Mouse (Mus musculus): ENCODE measurements at regions not wholly inside any gene's neighbourhood (a gene's known extent, or its start where the extent isn't known, plus 50 kb on each side); places are given as distances from the start of the nearest gene placed in this dataset.

DNA sequence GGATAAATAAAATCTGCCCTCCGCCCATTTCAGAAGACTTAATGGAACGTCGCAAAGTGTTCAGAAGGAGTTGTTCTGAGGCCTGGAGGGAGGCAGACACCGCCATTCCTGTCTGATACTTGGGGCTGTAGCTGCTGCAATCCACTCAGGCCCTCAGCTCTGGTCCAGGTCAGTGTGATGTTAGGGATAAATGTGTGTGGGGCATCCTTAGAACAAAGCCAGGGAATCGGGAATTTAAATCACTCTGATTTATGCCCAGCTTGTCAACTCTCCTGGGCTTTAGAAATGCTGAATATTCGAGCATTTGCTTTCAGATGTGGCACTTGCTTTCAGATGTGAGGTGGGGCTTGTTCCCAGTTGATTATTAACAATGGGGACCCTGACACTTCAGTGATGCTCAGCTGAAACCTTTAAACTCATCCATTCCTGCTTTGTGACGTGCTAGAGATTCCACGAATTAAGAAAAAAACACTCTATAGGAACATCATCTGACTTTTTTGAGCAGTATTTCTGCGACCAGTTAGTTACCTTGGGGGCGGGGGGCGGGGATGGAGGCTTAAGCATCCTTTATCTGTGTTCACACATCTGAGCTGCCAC lies 122.1 kb upstream of the Npvf start:
- no peak for TF ChIP-seq EP300 (IDR thresholded peaks at IDR 0.05)
- no peak for TF ChIP-seq CTCF (IDR thresholded peaks at IDR 0.05)
- 59% methylated on average over 11 of the region's 11 CpGs for WGBS

DNA sequence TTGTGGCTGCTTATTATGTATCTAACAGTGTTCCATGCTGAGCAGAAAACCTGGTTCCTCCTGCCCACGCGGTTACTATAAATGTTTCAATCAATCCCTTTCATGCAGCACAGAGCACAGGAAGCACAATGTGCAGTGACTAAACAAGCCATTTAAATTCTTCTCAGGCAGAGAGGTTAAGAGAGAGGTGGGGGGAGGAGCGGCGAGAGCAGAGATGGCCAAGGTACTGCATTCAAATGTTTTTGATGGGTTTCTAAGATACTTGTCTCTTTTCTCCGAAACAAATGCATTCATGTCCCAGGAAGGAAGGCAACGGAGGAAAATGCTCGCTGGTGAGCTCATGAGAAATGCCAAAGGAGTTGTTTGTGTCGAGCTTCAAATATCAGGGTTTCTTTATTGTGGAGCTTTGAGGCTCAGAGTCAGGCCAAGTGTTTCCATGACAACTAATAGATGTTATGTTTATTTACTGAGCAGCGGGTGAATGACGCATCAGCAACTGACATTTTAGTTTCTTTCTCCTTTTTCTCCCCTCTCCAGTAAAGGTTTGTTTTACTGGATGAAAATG lies 122.8 kb upstream of the Npvf start:
- H3K27ac ChIP-seq (ENCODE audit: low read length), result no peak overlapping the region
- H3K4me3 ChIP-seq (ENCODE audit: low read depth, low read length), result no peak overlapping the region
- H3K36me3 ChIP-seq (ENCODE audit: insufficient read depth, low read length), result no peaks in the 10 kb centered on the region
- no peak overlapping the region for H3K4me2 ChIP-seq (replicated peaks; ENCODE audit: low read depth, low read length)
- no peaks in the 10 kb centered on the region for H3K9me3 ChIP-seq (ENCODE audit: low read length)
- 4% methylated on average over 10 of the region's 10 CpGs for WGBS
- no peak overlapping the region for H3K9ac ChIP-seq (replicated peaks; ENCODE audit: low read depth)
- ATAC-seq (peak; percentile 86), DNase-seq (ENCODE audit: low spot score) (peak; percentile 85)
- H3K4me1 ChIP-seq (ENCODE audit: insufficient read depth, low read depth, low read length), result no peaks in the 10 kb centered on the region
- no peaks in the 10 kb centered on the region for H3K27me3 ChIP-seq (replicated peaks; ENCODE audit: insufficient read depth, low read length)
- TF ChIP-seq CTCF (IDR thresholded peaks at IDR 0.05) (no peak), EP300 (IDR thresholded peaks at IDR 0.05) (0 out of 2 replicates have a peak, but pooled peaks have one; percentile 36)

More for the DNA sequence above, 122.1 kb upstream of the Npvf start:
- H3K4me1 ChIP-seq (ENCODE audit: insufficient read depth, low read depth, low read length), result no peaks in the 10 kb centered on the region
- ATAC-seq (no peak), DNase-seq (ENCODE audit: low spot score) (no peak)
- no peaks in the 10 kb centered on the region for H3K36me3 ChIP-seq (ENCODE audit: insufficient read depth, low read length)
- H3K4me2 ChIP-seq (replicated peaks; ENCODE audit: low read depth, low read length), result no peak overlapping the region
- no peak overlapping the region for H3K27ac ChIP-seq (ENCODE audit: low read length)
- H3K9me3 ChIP-seq (ENCODE audit: low read length), result no peaks in the 10 kb centered on the region
- no peaks in the 10 kb centered on the region for H3K27me3 ChIP-seq (replicated peaks; ENCODE audit: insufficient read depth, low read length)
- no peak overlapping the region for H3K4me3 ChIP-seq (ENCODE audit: low read depth, low read length)
- no peak overlapping the region for H3K9ac ChIP-seq (replicated peaks; ENCODE audit: low read depth)

DNA sequence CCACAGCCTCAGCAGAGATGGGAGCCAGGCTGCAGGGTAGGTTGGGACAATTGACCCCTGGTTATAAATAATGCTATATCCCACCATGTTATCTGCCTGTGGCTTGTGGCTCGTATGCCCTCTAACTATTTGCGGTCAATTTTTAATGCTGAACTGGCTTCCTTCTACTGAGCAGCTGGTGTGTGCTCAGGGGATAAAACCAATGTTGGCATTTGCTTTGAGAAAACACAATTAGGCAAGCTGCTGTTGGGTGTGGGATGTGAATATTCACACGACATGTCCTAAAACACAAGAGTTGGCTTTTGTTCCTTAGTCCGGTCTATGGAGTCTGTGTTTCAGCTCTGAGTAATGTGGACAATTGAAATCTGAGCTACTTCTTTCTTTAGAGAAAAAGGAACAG lies 123.6 kb upstream of the Npvf start:
- WGBS, result 84% methylated on average over 4 of the region's 4 CpGs
- DNase-seq (ENCODE audit: low spot score) (no peak), ATAC-seq (no peak)
- Histone ChIP-seq H3K4me1 (ENCODE audit: insufficient read depth, low read depth, low read length) (no peaks in the 10 kb centered on the region), H3K27me3 (replicated peaks; ENCODE audit: insufficient read depth, low read length) (no peaks in the 10 kb centered on the region), H3K27ac (ENCODE audit: low read length) (no peak overlapping the region), H3K9ac (replicated peaks; ENCODE audit: low read depth) (no peak overlapping the region), H3K4me3 (ENCODE audit: low read depth, low read length) (no peak overlapping the region), H3K9me3 (ENCODE audit: low read length) (no peaks in the 10 kb centered on the region), H3K36me3 (ENCODE audit: insufficient read depth, low read length) (no peaks in the 10 kb centered on the region), H3K4me2 (replicated peaks; ENCODE audit: low read depth, low read length) (no peak overlapping the region)
- TF ChIP-seq EP300 (IDR thresholded peaks at IDR 0.05) (no peak), CTCF (IDR thresholded peaks at IDR 0.05) (no peak)

DNA sequence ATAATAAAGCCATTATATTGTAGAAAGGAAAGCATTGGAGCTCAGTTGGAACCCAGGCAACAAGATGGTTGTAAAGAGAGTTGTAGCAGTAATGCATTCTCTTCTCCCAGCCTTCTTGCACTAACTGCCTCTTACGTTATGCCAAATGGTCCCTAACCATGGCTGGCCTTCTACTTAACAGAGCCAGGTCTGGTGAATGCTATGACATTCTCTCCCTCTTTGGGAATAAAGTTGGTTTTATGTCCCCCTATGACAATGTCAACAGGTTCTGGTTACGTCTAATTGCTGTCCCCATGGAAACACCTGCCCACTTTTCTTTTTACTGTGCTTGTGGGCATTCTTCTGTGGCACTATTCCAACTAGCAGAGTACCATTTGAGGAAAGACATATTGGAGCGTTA lies 126.4 kb upstream of the Npvf start:
- Histone ChIP-seq H3K9ac (replicated peaks; ENCODE audit: low read depth) (no peak overlapping the region), H3K27me3 (replicated peaks; ENCODE audit: insufficient read depth, low read length) (no peaks in the 10 kb centered on the region), H3K4me3 (ENCODE audit: low read depth, low read length) (no peak overlapping the region), H3K36me3 (ENCODE audit: insufficient read depth, low read length) (no peaks in the 10 kb centered on the region), H3K4me1 (ENCODE audit: insufficient read depth, low read depth, low read length) (no peaks in the 10 kb centered on the region), H3K27ac (ENCODE audit: low read length) (no peak overlapping the region), H3K4me2 (replicated peaks; ENCODE audit: low read depth, low read length) (no peak overlapping the region), H3K9me3 (ENCODE audit: low read length) (no peaks in the 10 kb centered on the region)
- TF ChIP-seq EP300 (IDR thresholded peaks at IDR 0.05) (no peak), CTCF (IDR thresholded peaks at IDR 0.05) (no peak)
- DNase-seq (ENCODE audit: low spot score), result no peak
- 76% methylated on average over 3 of the region's 3 CpGs for WGBS
- ATAC-seq, result no peak

DNA sequence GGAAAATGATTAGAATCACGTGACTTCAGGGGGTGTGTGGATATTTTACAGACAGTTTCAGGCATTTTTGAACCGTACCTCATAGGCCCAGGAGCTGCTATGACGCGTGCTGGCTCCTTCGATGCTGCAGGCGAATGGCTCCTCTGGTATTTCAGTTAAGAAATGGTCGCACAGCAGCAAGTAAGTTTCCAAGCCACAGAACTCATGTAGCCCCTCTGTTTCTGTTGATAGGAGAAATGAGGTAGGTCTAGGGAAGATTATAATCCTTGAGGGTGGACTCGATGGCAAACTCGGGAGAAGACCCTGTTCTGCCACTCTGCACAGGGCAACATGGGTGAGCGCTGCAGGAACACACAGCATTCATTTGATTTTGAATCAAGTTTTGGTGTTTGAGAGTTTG lies 127.0 kb upstream of the Npvf start:
- Histone ChIP-seq H3K27me3 (replicated peaks; ENCODE audit: insufficient read depth, low read length) (no peaks in the 10 kb centered on the region), H3K4me1 (ENCODE audit: insufficient read depth, low read depth, low read length) (no peaks in the 10 kb centered on the region), H3K9me3 (ENCODE audit: low read length) (no peaks in the 10 kb centered on the region), H3K36me3 (ENCODE audit: insufficient read depth, low read length) (no peaks in the 10 kb centered on the region), H3K4me3 (ENCODE audit: low read depth, low read length) (no peak overlapping the region), H3K27ac (ENCODE audit: low read length) (no peak overlapping the region), H3K4me2 (replicated peaks; ENCODE audit: low read depth, low read length) (no peak overlapping the region), H3K9ac (replicated peaks; ENCODE audit: low read depth) (no peak overlapping the region)
- no peak for ATAC-seq
- DNase-seq (ENCODE audit: low spot score), result no peak
- TF ChIP-seq EP300 (IDR thresholded peaks at IDR 0.05), result no peak
- no peak for TF ChIP-seq CTCF (IDR thresholded peaks at IDR 0.05)
- 83% methylated on average over 10 of the region's 10 CpGs for whole genome bisulfite sequencing

DNA sequence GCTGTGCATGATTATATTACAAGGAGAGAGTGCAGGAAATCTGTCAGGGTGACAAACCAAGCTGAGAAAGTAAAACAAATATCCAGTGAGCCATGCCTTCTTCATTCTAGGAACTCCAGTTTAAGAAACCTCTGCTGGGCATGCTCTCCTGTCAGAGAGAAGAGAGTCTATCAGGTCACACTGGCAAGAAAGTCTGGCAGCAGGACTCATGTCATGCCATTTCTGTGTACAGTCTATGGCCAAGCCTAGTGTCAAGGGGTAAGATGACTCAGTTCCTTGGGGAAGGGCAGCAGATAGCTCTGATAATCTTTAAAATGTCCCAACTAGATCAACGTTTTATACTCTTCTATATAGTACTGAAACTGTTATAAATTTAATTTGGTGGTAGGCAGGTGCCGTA lies 128.0 kb upstream of the Npvf start:
- Histone ChIP-seq H3K36me3 (ENCODE audit: insufficient read depth, low read length) (no peaks in the 10 kb centered on the region), H3K4me1 (ENCODE audit: insufficient read depth, low read depth, low read length) (no peaks in the 10 kb centered on the region), H3K4me2 (replicated peaks; ENCODE audit: low read depth, low read length) (no peak overlapping the region), H3K4me3 (ENCODE audit: low read depth, low read length) (no peak overlapping the region), H3K27me3 (replicated peaks; ENCODE audit: insufficient read depth, low read length) (no peaks in the 10 kb centered on the region), H3K9me3 (ENCODE audit: low read length) (no peaks in the 10 kb centered on the region), H3K27ac (ENCODE audit: low read length) (no peak overlapping the region), H3K9ac (replicated peaks; ENCODE audit: low read depth) (no peak overlapping the region)
- DNase-seq (ENCODE audit: low spot score) (no peak), ATAC-seq (no peak)
- TF ChIP-seq CTCF (IDR thresholded peaks at IDR 0.05) (no peak), EP300 (IDR thresholded peaks at IDR 0.05) (no peak)
- WGBS, result 80% methylated on average over 2 of the region's 2 CpGs

Measured in lung, postnatal 0 days (tissue).